Mouse (Mus musculus) limb, embryonic 13.5 days (tissue): ENCODE results near the gene Rhbdd1. TPM values are rescaled to one million over a fixed set of nuclear protein-coding genes. Genes with fewer than 3 reads are reported as not detected.

Experiments
- ATAC-seq: fragments of 200-750 bp; cut with Nextera tagmentation; 2 replicates; pipeline ENCODE4 v1.8.0; 2017; ENCODE audit warnings: low read depth, moderate number of reproducible peaks, moderate TSS enrichment; ENCODE audit not compliant: low FRiP score
- H3K27ac ChIP-seq: fragments of 300-500 bp; sonication (generic); 2 replicates; pipeline ENCODE4 v1.5.1; 2015; ENCODE audit warnings: inconsistent platforms, mild to moderate bottlenecking, moderate library complexity
- H3K27me3 ChIP-seq: fragments of 300-500 bp; sonication (generic); 2 replicates; pipeline ENCODE4 v1.6.1; 2015; ENCODE audit warnings: mild to moderate bottlenecking, inconsistent platforms
- H3K36me3 ChIP-seq: fragments of 300-500 bp; sonication (generic); 2 replicates; pipeline ENCODE4 v1.6.1; 2015; ENCODE audit warnings: inconsistent platforms, mild to moderate bottlenecking, moderate library complexity
- H3K4me1 ChIP-seq: fragments of 300-500 bp; sonication (generic); 2 replicates; pipeline ENCODE4 v1.6.1; 2015; ENCODE audit warnings: inconsistent platforms
- H3K4me2 ChIP-seq: fragments of 300-500 bp; sonication (generic); replicated peaks from 2 replicates; pipeline ENCODE4 v1.6.1; 2015; ENCODE audit warnings: inconsistent platforms, mild to moderate bottlenecking, moderate library complexity
- H3K4me3 ChIP-seq: fragments of 300-500 bp; sonication (generic); 2 replicates; pipeline ENCODE4 v1.5.1; 2015; ENCODE audit warnings: moderate library complexity, mild to moderate bottlenecking, inconsistent platforms
- H3K9ac ChIP-seq: fragments of 300-500 bp; sonication (generic); 2 replicates; pipeline ENCODE4 v1.6.1; 2015; ENCODE audit warnings: mild to moderate bottlenecking, inconsistent platforms
- H3K9me3 ChIP-seq: fragments of 300-500 bp; sonication (generic); 2 replicates; pipeline ENCODE4 v1.6.1; 2016; ENCODE audit warnings: inconsistent platforms
- WGBS: fragments of 180-500 bp; shearing (Covaris S2); methylation state at CpG from one replicate; pipeline ENCODE4 v1.1.7; 2015; 5-methylcytosine and 5-hydroxymethylcytosine counted together
- polyA plus RNA-seq: library from polyadenylated mRNA; unstranded; fragments of >200 nt; fragmentation: Nextera tagmentation; extraction: Ambion mirVana; gene quantifications from 2 replicates; pipeline ENCODE4 v1.2.1, GENCODE M21; 2015

The Rhbdd1 gene
- polyA plus RNA-seq, 1 experiment from 2014 or later: 7.6 TPM

- no peak overlapping the region for H3K4me2 ChIP-seq
- WGBS: 65% methylated on average over 5 of the region's 5 CpGs
- H3K36me3 ChIP-seq: no peaks in the 10 kb centered on the region
- no peak overlapping the region for H3K27ac ChIP-seq
- no peak for ATAC-seq
- H3K27me3 ChIP-seq: no peaks in the 10 kb centered on the region
- no peak overlapping the region for H3K9ac ChIP-seq
- H3K4me3 ChIP-seq: no peak overlapping the region
- no peaks in the 10 kb centered on the region for H3K9me3 ChIP-seq
- peaks cover 29% of the 10 kb centered on the region for H3K4me1 ChIP-seq
These were observed 95.3 kb downstream of the Rhbdd1 start for GRCm38 (mm10) chr1:82411521-82411920.

GRCm38 (mm10) chr1:82412085-82412484 lies 95.8 kb downstream of the Rhbdd1 start:
- Histone ChIP-seq H3K4me3 (no peak overlapping the region), H3K4me1 (peaks cover 24% of the 10 kb centered on the region), H3K4me2 (no peak overlapping the region), H3K36me3 (no peaks in the 10 kb centered on the region), H3K27ac (no peak overlapping the region), H3K9me3 (no peaks in the 10 kb centered on the region), H3K27me3 (no peaks in the 10 kb centered on the region), H3K9ac (no peak overlapping the region)
- 62% methylated on average over 4 of the region's 4 CpGs for WGBS
- no peak for ATAC-seq

- H3K36me3 ChIP-seq: no peaks in the 10 kb centered on the region
- WGBS: 82% methylated on average over 3 of the region's 3 CpGs
- H3K4me2 ChIP-seq: no peak overlapping the region
- no peak overlapping the region for H3K4me3 ChIP-seq
- H3K9ac ChIP-seq: no peak overlapping the region
- no peak for ATAC-seq
- no peak overlapping the region for H3K27ac ChIP-seq
- no peaks in the 10 kb centered on the region for H3K27me3 ChIP-seq
- no peaks in the 10 kb centered on the region for H3K9me3 ChIP-seq
- H3K4me1 ChIP-seq: peaks cover 16% of the 10 kb centered on the region
These were observed 98.3 kb downstream of the Rhbdd1 start for GRCm38 (mm10) chr1:82414434-82415045.

GRCm38 (mm10) chr1:82415641-82416040 lies 99.4 kb downstream of the Rhbdd1 start:
- no peak overlapping the region for H3K4me3 ChIP-seq
- H3K9me3 ChIP-seq: no peaks in the 10 kb centered on the region
- peaks cover 14% of the 10 kb centered on the region for H3K4me1 ChIP-seq
- no peak overlapping the region for H3K4me2 ChIP-seq
- ATAC-seq: no peak
- no peak overlapping the region for H3K27ac ChIP-seq
- WGBS: 84% methylated on average over 4 of the region's 4 CpGs
- H3K9ac ChIP-seq: no peak overlapping the region
- no peaks in the 10 kb centered on the region for H3K36me3 ChIP-seq
- H3K27me3 ChIP-seq: no peaks in the 10 kb centered on the region

GRCm38 (mm10) chr1:82427729-82428128 lies 111.5 kb downstream of the Rhbdd1 start:
- Histone ChIP-seq H3K4me3 (no peak overlapping the region), H3K4me2 (no peak overlapping the region), H3K4me1 (peaks cover 17% of the 10 kb centered on the region), H3K27ac (no peak overlapping the region), H3K27me3 (no peaks in the 10 kb centered on the region), H3K9me3 (no peaks in the 10 kb centered on the region), H3K9ac (no peak overlapping the region), H3K36me3 (no peaks in the 10 kb centered on the region)
- ATAC-seq: no peak
- whole genome bisulfite sequencing: 86% methylated on average over 5 of the region's 5 CpGs

- no peaks in the 10 kb centered on the region for H3K27me3 ChIP-seq
- WGBS: 23% methylated on average over 1 of the region's 1 CpGs
- peaks cover 23% of the 10 kb centered on the region for H3K4me1 ChIP-seq
- peak; percentile 57 for ATAC-seq
- peak overlapping the region; percentile 48; the same call in 1 of the 2 replicates for H3K27ac ChIP-seq
- H3K4me3 ChIP-seq: no peak overlapping the region
- H3K36me3 ChIP-seq: no peaks in the 10 kb centered on the region
- no peak overlapping the region for H3K4me2 ChIP-seq
- no peaks in the 10 kb centered on the region for H3K9me3 ChIP-seq
- no peak overlapping the region for H3K9ac ChIP-seq
These were observed 112.8 kb downstream of the Rhbdd1 start for GRCm38 (mm10) chr1:82429061-82429460.

- H3K36me3 ChIP-seq: no peaks in the 10 kb centered on the region
- no peaks in the 10 kb centered on the region for H3K9me3 ChIP-seq
- H3K27ac ChIP-seq: peak overlapping the region; percentile 22; the same call in 1 of the 2 replicates
- peaks cover 23% of the 10 kb centered on the region for H3K4me1 ChIP-seq
- no peak overlapping the region for H3K4me3 ChIP-seq
- no peak overlapping the region for H3K9ac ChIP-seq
- no peak overlapping the region; the same call in 1 of the 2 replicates for H3K4me2 ChIP-seq
- H3K27me3 ChIP-seq: no peaks in the 10 kb centered on the region
- 56% methylated on average over 15 of the region's 15 CpGs for WGBS
- ATAC-seq: peak; percentile 71
These were observed 116.8 kb downstream of the Rhbdd1 start for GRCm38 (mm10) chr1:82432919-82433648.

GRCm38 (mm10) chr1:82433649-82434005 lies 117.4 kb downstream of the Rhbdd1 start:
- WGBS: 67% methylated on average over 5 of the region's 5 CpGs
- Histone ChIP-seq H3K9ac (no peak overlapping the region), H3K27me3 (no peaks in the 10 kb centered on the region), H3K4me3 (no peak overlapping the region), H3K4me1 (peaks cover 20% of the 10 kb centered on the region), H3K36me3 (no peaks in the 10 kb centered on the region), H3K4me2 (no peak overlapping the region), H3K9me3 (no peaks in the 10 kb centered on the region), H3K27ac (no peak overlapping the region)
- ATAC-seq: peak; percentile 29; the same call in 1 of the 2 replicates

- Histone ChIP-seq H3K9me3 (no peaks in the 10 kb centered on the region), H3K27ac (no peak overlapping the region), H3K9ac (no peak overlapping the region), H3K36me3 (no peaks in the 10 kb centered on the region), H3K4me1 (peaks cover 11% of the 10 kb centered on the region), H3K4me2 (no peak overlapping the region), H3K4me3 (no peak overlapping the region), H3K27me3 (no peaks in the 10 kb centered on the region)
- WGBS: 86% methylated on average over 3 of the region's 3 CpGs
- no peak for ATAC-seq
These were observed 121.0 kb downstream of the Rhbdd1 start for GRCm38 (mm10) chr1:82437273-82437672.

GRCm38 (mm10) chr1:82440123-82440522 lies 123.9 kb downstream of the Rhbdd1 start:
- H3K4me2 ChIP-seq: no peak overlapping the region
- no peak for ATAC-seq
- no peak overlapping the region for H3K27ac ChIP-seq
- no peaks in the 10 kb centered on the region for H3K27me3 ChIP-seq
- H3K9ac ChIP-seq: no peak overlapping the region
- H3K4me1 ChIP-seq: peaks cover 3% of the 10 kb centered on the region; the same call in 1 of the 2 replicates
- 78% methylated on average over 1 of the region's 1 CpGs for WGBS
- no peaks in the 10 kb centered on the region for H3K36me3 ChIP-seq
- H3K4me3 ChIP-seq: no peak overlapping the region
- H3K9me3 ChIP-seq: no peaks in the 10 kb centered on the region

- H3K9ac ChIP-seq: no peak overlapping the region
- H3K4me1 ChIP-seq: peaks cover 3% of the 10 kb centered on the region; the same call in 1 of the 2 replicates
- H3K27me3 ChIP-seq: no peaks in the 10 kb centered on the region
- no peak overlapping the region for H3K27ac ChIP-seq
- 38% methylated on average over 4 of the region's 4 CpGs for WGBS
- H3K36me3 ChIP-seq: no peaks in the 10 kb centered on the region
- no peaks in the 10 kb centered on the region for H3K9me3 ChIP-seq
- no peak overlapping the region for H3K4me3 ChIP-seq
- ATAC-seq: no peak
- H3K4me2 ChIP-seq: no peak overlapping the region
These were observed 127.3 kb downstream of the Rhbdd1 start for GRCm38 (mm10) chr1:82443517-82443916.

- 77% methylated on average over 7 of the region's 7 CpGs for WGBS
- ATAC-seq: no peak
- no peak overlapping the region for H3K4me3 ChIP-seq
These were observed 129.8 kb downstream of the Rhbdd1 start for GRCm38 (mm10) chr1:82446049-82446448.

More at GRCm38 (mm10) chr1:82446049-82446448, 129.8 kb downstream of the Rhbdd1 start:
- Histone ChIP-seq H3K9me3 (no peaks in the 10 kb centered on the region), H3K4me2 (no peak overlapping the region), H3K4me1 (0 out of 2 replicates have a peak, but pooled peaks cover 3% of the 10 kb centered on the region), H3K27ac (no peak overlapping the region), H3K9ac (no peak overlapping the region), H3K36me3 (no peaks in the 10 kb centered on the region), H3K27me3 (0 out of 2 replicates have a peak, but pooled peaks cover 5% of the 10 kb centered on the region)
